Mouse (Mus musculus) inflammation-experienced regulatory T-cells, adult 6 months (primary cell): ENCODE data around the gene Tmem163. TPM values are rescaled to one million over a fixed set of nuclear protein-coding genes. Genes with fewer than 3 reads are reported as not detected.
A peak's percentile ranks its signal among the peaks of the same experiment; 100 is the strongest.

ENCODE experiments used
- ATAC-seq: one replicate; pipeline ENCODE4 v1.8.0; 2017
- polyA plus RNA-seq, 3 experiments: library from polyadenylated mRNA; unstranded; fragments of 100-300 nt; shearing (Covaris generic); gene quantifications; one replicate each; pipeline ENCODE4 v1.2.1; 2017

The Tmem163 gene
- polyA plus RNA-seq, 3 experiments from 2014 or later: 0.28 to 0.83 TPM; not detected in 1

DNA sequence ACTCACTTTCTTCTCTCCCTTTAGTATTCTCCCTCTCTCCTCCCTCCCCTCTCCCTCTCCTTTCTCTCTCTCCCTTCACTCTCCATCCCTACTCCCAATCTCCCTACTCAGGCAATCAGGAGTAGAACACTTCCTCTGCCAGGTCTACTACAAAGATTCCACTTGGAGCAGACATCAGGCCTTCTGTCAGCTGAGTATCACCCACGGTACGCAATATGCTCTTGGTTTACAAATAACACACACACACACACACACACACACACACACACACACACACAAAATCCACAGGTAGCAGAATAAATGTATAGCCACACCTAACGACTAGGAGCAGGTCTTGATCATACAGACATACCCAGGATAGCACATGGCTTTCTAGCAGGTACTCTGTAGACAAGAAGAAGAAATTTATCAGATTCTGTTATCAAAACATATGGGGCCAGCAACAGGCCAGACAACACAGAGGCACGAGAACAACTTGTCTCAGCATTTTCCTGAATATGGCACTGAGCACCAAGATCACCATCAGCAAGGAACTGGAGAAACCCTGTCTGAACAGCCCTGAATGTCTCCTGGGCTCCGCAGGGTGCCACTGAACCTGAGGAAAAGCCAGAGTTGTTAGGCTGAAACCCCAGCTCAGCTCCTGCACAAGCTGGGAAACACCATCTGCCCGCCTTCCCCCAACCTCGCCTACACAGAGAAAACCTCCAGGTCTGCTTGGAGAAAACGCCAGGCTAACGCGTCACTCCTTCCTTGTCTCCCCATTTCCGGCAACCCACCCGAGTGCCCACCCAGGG is 36.2 kb downstream of the Tmem163 start:
- no peak for ATAC-seq

DNA sequence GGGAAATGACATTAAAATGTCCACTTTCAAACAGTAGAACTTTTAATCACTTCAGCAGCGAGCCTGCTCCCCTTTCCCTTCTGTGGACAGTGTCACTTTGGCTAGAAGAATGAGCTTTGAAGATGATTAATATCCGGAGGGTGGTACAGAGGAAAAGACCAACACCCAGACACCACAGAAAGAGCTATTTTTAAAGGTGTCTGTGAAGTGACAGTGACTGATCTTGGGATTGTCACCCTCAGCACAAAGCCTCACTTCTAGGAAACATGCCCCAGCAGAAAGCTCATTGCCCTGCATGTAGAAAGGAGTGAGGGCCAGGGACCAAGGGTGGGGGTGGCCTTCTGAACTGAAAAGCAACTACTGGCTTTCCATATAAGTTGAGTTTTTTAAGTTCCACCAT is 41.4 kb downstream of the Tmem163 start:
- no peak for ATAC-seq

- peak; percentile 23 for ATAC-seq
These were observed 52.2 kb downstream of the Tmem163 start for GRCm38 (mm10) chr1:127627151-127627550.

GRCm38 (mm10) chr1:127625577-127626362 is 53.6 kb downstream of the Tmem163 start:
- peak; percentile 77 for ATAC-seq

DNA sequence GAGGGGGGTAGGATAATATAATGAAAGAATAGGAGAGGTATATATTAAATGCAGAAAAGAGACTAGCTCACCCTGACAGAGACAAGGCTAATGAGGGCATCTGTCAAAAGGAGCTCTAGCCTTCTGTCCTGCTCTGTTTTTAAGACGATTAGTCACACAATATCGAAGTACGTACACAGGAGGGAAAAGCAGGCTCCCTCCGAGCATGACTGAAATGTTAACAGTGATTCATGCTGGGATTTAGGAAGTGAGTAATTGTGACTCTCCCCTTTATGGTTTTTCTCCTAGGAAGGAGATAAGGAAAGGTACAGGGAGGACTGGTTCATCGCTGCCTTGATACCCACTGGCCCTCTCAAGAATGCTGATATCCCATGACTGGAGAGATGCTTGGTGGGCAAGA is 57.0 kb downstream of the Tmem163 start:
- no peak for ATAC-seq

GRCm38 (mm10) chr1:127619036-127619435 is 60.3 kb downstream of the Tmem163 start:
- no peak for ATAC-seq

DNA sequence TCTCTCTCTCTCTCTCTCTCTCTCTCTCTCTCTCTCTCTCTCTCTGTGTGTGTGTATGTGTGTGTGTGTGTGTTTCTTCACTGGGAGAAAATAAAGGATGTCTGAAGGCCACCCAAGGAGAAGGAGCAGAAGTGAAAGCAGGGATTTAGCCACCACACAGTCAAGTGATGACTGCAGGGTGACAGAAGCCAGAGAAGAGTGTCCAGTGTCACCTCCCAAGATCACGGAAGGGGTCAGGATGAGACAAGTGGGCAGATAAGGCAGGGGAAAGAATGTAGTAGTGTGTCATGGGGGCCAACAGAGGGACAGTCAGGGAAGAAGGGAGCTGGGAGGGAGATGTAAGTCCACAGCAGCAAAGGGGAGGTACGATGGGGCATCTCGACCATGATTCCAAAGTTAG is 69.0 kb downstream of the Tmem163 start:
- no peak for ATAC-seq

GRCm38 (mm10) chr1:127609814-127610213 is 69.5 kb downstream of the Tmem163 start:
- no peak for ATAC-seq

- ATAC-seq: no peak
These were observed 71.0 kb downstream of the Tmem163 start for GRCm38 (mm10) chr1:127608326-127608725.

DNA sequence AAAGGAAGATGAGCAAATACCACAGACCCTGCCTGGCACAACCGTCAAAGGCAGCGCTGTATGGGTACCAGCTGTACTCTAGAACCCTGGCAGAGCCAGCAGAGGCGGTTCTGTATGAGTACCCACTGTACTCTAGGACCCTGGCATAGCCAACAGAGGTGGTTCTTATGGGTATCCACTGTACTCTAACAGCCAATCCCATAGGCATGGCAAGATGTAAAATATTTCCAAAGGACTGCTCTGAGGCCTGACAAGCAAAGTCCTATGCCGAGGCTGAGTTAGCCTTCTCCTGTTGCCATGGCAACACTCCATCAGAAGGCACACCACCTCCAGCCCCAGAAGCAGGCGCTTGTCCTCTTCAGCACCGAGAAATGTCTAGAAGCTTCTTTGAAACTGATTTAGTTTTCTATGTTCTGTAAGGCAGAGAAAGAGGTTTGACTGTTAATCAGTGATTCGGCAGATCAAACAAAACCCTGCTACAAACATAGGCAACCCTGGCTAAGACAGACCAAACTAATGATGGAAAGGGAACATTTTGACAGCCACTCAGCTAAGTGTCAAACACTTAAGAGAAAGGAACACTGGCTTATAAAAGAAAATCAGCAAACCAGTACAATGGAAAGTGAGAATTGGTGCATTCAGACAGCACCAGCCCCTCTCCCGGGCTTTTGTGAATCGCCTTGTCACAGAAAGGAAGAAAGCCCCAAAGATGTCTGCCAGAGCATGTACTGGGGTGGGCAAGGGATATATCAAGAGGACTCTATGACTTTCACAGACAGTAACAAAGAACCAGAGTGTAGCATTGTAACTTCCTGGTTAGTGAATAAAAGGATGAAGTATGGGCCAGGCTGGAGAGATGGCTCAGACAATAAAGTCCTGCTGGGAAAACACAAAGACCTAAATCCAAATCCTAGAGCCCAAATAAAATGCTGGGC is 75.4 kb downstream of the Tmem163 start:
- no peak for ATAC-seq

GRCm38 (mm10) chr1:127596143-127596542 is 83.2 kb downstream of the Tmem163 start:
- no peak for ATAC-seq

GRCm38 (mm10) chr1:127595735-127596134 is 83.6 kb downstream of the Tmem163 start:
- no peak for ATAC-seq

DNA sequence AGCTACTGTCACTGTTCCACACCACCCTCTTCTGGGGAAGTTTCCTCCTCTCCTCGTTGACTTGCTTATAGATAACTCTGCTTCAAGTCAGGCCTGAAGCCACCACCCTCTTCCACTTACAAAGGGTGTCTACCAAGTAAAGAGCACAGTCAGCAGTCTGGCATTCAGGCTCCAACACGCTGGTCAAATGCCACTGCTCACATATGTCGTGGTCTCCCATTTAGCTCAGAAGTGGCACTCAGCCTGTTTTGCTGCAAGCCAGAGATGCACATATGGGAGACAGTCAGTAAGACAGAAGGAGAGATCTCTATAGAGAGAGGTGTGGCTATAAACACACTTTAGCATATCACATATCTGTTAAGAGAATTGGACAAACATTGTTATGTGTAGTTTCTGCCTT is 89.8 kb downstream of the Tmem163 start:
- ATAC-seq: no peak

DNA sequence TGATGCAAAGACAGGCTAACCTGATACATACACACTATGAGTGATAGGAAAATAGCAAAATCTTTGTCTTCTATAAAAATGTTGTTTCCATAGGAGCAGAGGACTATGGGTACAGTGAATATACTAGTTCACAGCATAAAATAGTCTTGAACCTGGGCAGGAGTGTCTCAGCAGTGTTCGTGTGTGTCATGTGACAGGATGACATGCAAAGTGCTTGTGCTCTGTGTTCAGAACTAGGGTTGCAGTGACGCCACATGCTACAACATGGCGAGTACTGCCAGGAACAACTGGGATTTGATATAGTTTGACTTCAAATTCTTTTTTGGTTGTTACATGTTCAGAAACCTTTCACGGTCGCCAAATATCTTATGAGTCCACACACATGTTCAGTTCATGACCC is 92.3 kb downstream of the Tmem163 start:
- no peak for ATAC-seq

DNA sequence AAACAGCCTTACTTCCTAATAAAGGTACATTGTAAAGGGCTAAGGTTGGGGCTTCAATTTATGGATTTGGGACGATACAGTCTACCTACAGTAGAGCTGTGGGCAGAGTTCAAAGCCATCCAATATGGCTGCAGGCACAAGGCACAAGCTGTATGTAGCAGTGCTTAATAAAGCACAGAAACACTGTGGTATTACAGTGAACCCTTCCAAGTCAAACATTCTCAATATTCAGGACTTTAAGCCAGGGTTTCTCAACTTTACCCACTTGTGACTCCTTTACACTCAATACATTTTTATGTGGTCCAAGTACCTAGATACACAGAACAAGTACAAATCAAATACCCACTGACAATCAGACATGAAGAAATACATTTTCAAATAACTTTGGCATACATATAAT is 93.2 kb downstream of the Tmem163 start:
- ATAC-seq: no peak

DNA sequence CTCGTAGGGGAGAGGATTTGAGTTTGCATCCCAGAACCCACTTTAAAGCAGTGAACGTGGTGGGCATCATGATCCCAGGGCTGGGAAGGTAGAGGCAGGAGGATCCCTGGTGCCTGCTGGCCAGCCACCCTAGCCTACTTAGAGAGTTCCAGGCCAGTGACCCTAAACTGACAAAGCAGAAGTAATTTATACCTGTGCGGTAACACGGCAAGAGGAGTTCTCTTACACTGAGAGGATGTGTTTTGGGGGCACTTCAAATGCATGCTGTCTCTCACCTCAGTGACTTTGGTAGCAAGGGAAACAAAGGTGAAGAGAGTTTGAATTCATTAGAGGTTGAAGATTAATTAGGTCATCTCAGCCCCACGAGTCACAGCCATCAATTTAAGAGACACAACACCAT is 101.4 kb downstream of the Tmem163 start:
- no peak for ATAC-seq

DNA sequence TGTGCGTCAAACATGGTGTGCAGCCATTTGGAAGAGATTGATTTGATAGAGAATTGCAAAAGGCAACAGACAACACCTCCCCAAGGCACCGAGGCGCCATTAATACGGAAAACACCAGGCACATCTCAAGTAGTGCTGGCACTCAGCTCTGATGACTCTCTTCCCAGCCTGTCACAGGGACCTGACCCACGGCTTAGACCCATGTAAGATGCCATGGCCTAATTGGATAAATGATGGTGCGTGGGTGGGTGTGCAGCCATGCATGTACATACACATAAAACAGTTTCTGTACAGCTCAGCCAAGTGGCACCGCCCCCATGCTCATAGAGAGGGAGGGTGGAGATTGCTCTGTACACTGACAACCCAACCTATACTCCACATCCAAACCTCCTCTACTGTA is 102.3 kb downstream of the Tmem163 start:
- ATAC-seq: no peak

GRCm38 (mm10) chr1:127576563-127576962 is 102.8 kb downstream of the Tmem163 start:
- no peak for ATAC-seq

DNA sequence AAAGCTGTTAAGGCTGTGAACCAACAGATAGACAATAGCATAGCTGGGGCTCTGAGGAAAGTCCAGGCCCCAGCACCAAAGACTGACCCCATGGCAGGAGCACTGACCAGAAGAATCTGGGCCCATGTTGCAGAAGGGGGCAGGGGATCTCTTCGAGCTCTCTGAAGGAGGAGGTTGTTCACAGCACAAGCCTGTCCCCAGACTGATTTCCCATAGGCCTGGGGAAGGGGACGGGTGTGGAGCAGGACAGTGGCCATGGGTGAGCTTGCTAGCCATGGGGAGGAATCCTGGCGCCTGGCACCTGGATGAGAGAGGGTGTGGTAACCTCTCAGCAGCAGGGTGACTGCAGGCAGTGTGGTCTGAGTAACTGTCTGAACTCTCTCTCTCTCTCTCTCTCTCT is 103.2 kb downstream of the Tmem163 start:
- no peak for ATAC-seq

GRCm38 (mm10) chr1:127575692-127576091 is 103.7 kb downstream of the Tmem163 start:
- no peak for ATAC-seq

DNA sequence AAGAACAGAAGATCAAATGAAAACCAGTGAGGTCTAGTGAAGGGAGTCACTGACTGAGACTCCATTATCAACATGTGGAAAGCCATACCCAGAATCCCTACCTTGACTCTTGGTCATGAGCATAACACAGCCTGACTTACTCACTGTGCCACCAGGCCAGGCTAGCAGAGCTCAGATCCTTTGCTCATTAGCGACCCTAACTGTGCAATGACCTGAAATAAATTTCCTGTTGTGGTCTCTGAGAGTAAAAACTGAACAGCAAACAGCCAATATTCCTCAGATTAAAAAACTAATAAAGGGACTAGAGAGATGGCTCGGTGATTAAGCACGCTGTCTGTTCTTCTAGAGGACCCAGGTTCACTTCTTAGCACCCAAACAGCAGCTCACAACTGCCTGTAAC is 106.2 kb downstream of the Tmem163 start:
- no peak for ATAC-seq

GRCm38 (mm10) chr1:127568641-127569040 is 110.7 kb downstream of the Tmem163 start:
- no peak for ATAC-seq

GRCm38 (mm10) chr1:127556486-127556845 is 122.9 kb downstream of the Tmem163 start:
- no peak for ATAC-seq
